Mouse (Mus musculus): Measurements from ENCODE around the gene Pabpc1l. TPM values are rescaled to one million over a fixed set of nuclear protein-coding genes. Genes with fewer than 3 reads are reported as not detected.
"Not testable (repeated sequence)": the region's sequence is repeated elsewhere in the genome, so short reads cannot be mapped to it uniquely, and the experiment has no call there.

Gene Pabpc1l
- polyA plus RNA-seq, 1 experiment from 2014 or later = 1.7 TPM

DNA sequence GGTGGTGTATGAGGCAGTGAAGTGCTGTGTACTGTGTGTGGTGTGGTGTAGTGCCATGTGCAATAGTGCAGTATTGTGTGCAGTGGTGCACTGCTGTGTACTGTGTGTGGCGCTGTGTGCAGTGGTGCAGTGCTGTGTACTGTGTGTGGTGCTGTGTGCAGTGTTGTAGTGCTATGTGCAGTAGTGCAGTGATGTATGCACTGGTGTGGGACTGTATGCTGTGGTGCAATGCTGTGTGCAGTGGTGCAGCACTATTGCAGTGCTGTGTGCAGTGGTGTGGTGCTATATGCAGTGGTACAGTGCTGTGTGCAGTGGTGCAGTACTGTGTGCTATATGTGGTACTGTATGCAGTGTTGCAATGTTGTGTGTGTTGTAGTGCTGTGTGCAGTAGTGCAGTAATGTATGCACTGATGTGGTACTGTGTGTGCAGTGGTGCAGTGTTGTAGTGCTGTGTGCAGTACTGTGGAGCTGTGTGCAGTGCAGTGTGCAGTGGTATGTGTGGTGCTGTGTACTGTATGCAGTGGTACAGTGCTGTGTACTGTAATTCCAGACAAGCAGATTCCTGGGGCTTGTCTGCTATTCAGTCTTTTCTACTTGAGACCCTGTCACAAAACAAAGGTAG lies 13.3 kb downstream of the Pabpc1l start:
- peak; percentile 17; the same call in 1 of the 2 replicates for ATAC-seq (ENCODE audit: low FRiP score)
- Histone ChIP-seq H3K4me3 (replicated peaks) (no peak overlapping the region), H3K4me1 (no peaks in the 10 kb centered on the region), H3K9me3 (replicated peaks) (no peaks in the 10 kb centered on the region), H3K4me2 (no peak overlapping the region), H3K36me3 (no peaks in the 10 kb centered on the region), H3K27me3 (replicated peaks) (no peaks in the 10 kb centered on the region), H3K9ac (replicated peaks) (no peak overlapping the region), H3K27ac (replicated peaks) (no peak overlapping the region)
- WGBS = 95% methylated on average over 1 of the region's 1 CpGs

GRCm38 (mm10) chr2:164040949-164041348 lies 15.7 kb downstream of the Pabpc1l start:
- H3K9me3 ChIP-seq (replicated peaks) = no peaks in the 10 kb centered on the region
- no peak overlapping the region for H3K4me3 ChIP-seq (replicated peaks)
- H3K27me3 ChIP-seq (replicated peaks) = no peaks in the 10 kb centered on the region
- no peak overlapping the region for H3K27ac ChIP-seq (replicated peaks)
- no peak overlapping the region for H3K9ac ChIP-seq (replicated peaks)
- no peaks in the 10 kb centered on the region for H3K36me3 ChIP-seq
- H3K4me2 ChIP-seq = no peak overlapping the region
- no peak for ATAC-seq (ENCODE audit: low FRiP score)
- no peaks in the 10 kb centered on the region for H3K4me1 ChIP-seq
- 86% methylated on average over 6 of the region's 6 CpGs for WGBS

- H3K9me3 ChIP-seq (replicated peaks) = no peaks in the 10 kb centered on the region
- ATAC-seq (ENCODE audit: low FRiP score) = no peak
- H3K27me3 ChIP-seq (replicated peaks) = no peaks in the 10 kb centered on the region
- no peak overlapping the region for H3K4me3 ChIP-seq (replicated peaks)
- H3K9ac ChIP-seq (replicated peaks) = no peak overlapping the region
- no peak overlapping the region for H3K4me2 ChIP-seq
- no peak overlapping the region for H3K27ac ChIP-seq (replicated peaks)
- no peaks in the 10 kb centered on the region for H3K4me1 ChIP-seq
- no peaks in the 10 kb centered on the region for H3K36me3 ChIP-seq
- 90% methylated on average over 2 of the region's 2 CpGs for WGBS
Observed at GRCm38 (mm10) chr2:164041523-164041922, 16.3 kb downstream of the Pabpc1l start.

DNA sequence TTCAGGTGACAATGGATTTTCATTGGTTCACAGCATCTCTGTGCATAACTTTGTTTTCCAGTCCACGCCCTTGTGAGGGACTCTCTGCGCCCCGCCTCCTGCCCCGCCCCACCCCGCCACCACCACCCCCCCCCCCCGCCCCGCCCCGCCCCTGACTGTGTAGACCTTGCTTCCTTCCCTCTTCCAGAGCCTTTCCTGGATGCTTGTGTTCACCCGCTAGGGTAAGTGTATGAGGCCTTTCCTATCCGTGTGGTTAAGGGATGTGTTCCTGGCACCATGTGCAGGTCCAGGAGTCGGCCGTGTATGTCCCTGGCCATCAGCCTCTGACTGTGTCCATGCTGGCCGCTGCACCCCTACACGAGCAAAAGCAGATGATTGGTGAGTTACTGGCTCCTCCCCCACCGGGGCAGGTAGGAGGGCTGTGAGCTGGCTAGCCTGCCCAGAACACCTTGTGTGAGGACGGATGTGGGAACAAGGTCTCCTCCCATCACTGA lies 22.0 kb downstream of the Pabpc1l start:
- ATAC-seq (ENCODE audit: low FRiP score) = peak; percentile 66
- Histone ChIP-seq H3K4me1 (peaks cover 3% of the 10 kb centered on the region; the same call in 1 of the 2 replicates), H3K4me3 (replicated peaks) (peak overlapping the region; percentile 32), H3K4me2 (peak overlapping the region; percentile 51), H3K27me3 (replicated peaks) (no peaks in the 10 kb centered on the region), H3K9ac (replicated peaks) (no peak overlapping the region; the same call in 1 of the 2 replicates), H3K27ac (replicated peaks) (no peak overlapping the region), H3K9me3 (replicated peaks) (no peaks in the 10 kb centered on the region), H3K36me3 (peaks cover 8% of the 10 kb centered on the region)
- 1% methylated on average over 14 of the region's 16 CpGs for WGBS

- Histone ChIP-seq H3K4me2 (no peak overlapping the region), H3K4me3 (replicated peaks) (no peak overlapping the region), H3K9me3 (replicated peaks) (no peaks in the 10 kb centered on the region), H3K27ac (replicated peaks) (no peak overlapping the region), H3K36me3 (peaks cover 62% of the 10 kb centered on the region), H3K9ac (replicated peaks) (no peak overlapping the region), H3K27me3 (replicated peaks) (no peaks in the 10 kb centered on the region), H3K4me1 (no peaks in the 10 kb centered on the region)
- ATAC-seq (ENCODE audit: low FRiP score) = no peak
- WGBS = 96% methylated on average over 8 of the region's 8 CpGs
Observed at GRCm38 (mm10) chr2:164053767-164054166, 28.5 kb downstream of the Pabpc1l start.

DNA sequence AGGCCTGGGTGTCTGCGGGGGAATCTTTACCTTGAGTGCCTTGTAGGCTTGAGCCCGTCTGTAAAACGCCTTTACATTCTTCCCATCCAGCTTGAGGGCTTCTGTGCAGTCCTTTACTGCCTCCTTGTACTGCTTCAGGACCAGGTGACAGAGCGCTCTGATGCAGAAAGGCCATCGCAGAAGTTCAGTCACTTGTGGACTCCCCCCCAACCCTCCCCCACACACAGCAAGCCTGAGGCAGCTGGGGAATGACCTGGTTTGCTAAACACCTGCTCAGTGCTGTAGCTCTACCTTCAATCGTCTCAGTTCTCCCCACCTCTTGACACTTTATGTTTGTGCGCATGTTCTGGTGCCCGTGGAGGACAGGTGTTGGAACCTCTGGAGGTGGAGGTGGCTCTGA lies 29.4 kb downstream of the Pabpc1l start:
- WGBS = 93% methylated on average over 8 of the region's 8 CpGs
- Histone ChIP-seq H3K4me1 (no peaks in the 10 kb centered on the region), H3K4me3 (replicated peaks) (no peak overlapping the region), H3K9ac (replicated peaks) (no peak overlapping the region), H3K9me3 (replicated peaks) (no peaks in the 10 kb centered on the region), H3K36me3 (peaks cover 71% of the 10 kb centered on the region), H3K27me3 (replicated peaks) (no peaks in the 10 kb centered on the region), H3K4me2 (no peak overlapping the region), H3K27ac (replicated peaks) (no peak overlapping the region)
- ATAC-seq (ENCODE audit: low FRiP score) = no peak

DNA sequence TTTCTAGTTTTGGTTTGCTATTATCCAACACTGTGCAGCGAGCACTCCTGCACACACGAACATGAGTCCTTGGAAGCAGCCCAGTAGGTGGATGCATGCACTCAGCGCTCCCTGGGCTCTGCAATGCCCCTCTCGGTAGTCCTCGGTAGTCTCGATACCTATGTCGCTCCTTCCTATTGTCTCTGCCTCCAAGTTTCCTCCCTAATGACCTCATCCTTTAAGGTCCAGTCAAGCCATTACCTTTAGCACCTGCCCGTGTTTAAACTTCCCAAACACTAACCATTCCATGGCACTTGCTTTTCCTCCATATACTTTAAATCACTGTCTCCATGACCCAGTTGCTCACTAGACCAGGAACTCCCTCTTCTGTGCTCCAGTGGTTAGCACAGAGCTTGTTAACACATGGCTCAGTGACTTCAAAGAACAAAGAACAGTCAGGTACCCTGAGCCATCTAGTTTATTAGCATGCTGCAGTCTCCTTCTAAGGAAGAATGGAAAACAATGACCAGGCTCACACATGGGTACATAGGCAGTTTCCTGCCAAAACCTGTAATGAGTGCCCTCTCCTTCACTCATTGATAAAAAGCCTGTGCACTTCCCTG lies 34.5 kb downstream of the Pabpc1l start:
- Histone ChIP-seq H3K9ac (replicated peaks) (no peak overlapping the region), H3K27me3 (replicated peaks) (no peaks in the 10 kb centered on the region), H3K9me3 (replicated peaks) (no peaks in the 10 kb centered on the region), H3K4me1 (no peaks in the 10 kb centered on the region), H3K27ac (replicated peaks) (no peak overlapping the region), H3K36me3 (peaks cover 83% of the 10 kb centered on the region), H3K4me2 (no peak overlapping the region), H3K4me3 (replicated peaks) (no peak overlapping the region)
- WGBS = 92% methylated on average over 8 of the region's 8 CpGs
- no peak for ATAC-seq (ENCODE audit: low FRiP score)

DNA sequence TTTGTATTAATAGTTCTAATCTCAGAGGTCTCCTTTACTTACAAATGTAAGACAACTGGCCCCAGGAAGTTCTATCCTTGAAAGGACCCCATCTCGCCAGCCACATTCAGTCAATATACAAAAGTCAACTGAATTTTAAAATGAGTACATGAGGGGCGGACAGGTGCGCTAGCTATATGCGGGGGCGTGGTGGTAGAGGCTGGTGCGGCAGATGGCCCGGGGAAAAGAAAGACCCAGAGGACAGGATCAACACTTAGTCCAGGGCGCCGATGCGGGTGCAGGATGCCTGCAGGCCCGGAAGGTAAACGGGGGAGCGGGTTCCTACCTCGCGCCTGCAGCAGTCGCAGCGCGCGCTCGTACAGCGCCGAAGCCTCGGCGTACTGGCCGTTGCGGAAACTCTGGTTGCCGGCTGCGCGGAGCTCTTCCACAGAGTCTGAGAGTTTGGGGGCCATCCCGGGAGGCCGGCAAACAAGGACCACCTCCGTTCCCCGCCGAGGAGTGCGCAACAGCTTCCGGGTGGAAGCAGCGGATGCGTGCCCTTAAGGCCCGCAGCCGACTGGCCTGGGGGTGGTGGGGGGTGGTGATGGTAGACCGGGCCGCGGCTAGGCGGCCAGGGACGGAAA lies 45.0 kb downstream of the Pabpc1l start, which contains the start of gene Stk4:
Gene Stk4 (plus strand): TSS at position 181 of the 623 bp plus-strand sequence.
- ATAC-seq (ENCODE audit: low FRiP score) = peak; percentile 66
- H3K4me1 ChIP-seq = peaks cover 32% of the 10 kb centered on the region
- 1% methylated on average over 45 of the region's 45 CpGs for WGBS
- peak within 1 kb of the TSS; percentile 96 for H3K4me3 ChIP-seq (replicated peaks)
- H3K4me2 ChIP-seq = peak within 1 kb of the TSS; percentile 91
- H3K9ac ChIP-seq (replicated peaks) = peak within 1 kb of the TSS; percentile 87
- H3K36me3 ChIP-seq = peaks cover 11% of the 10 kb centered on the region
- peak within 1 kb of the TSS; percentile 89 for H3K27ac ChIP-seq (replicated peaks)
- no peaks in the 10 kb centered on the region for H3K9me3 ChIP-seq (replicated peaks)
- no peaks in the 10 kb centered on the region for H3K27me3 ChIP-seq (replicated peaks)

DNA sequence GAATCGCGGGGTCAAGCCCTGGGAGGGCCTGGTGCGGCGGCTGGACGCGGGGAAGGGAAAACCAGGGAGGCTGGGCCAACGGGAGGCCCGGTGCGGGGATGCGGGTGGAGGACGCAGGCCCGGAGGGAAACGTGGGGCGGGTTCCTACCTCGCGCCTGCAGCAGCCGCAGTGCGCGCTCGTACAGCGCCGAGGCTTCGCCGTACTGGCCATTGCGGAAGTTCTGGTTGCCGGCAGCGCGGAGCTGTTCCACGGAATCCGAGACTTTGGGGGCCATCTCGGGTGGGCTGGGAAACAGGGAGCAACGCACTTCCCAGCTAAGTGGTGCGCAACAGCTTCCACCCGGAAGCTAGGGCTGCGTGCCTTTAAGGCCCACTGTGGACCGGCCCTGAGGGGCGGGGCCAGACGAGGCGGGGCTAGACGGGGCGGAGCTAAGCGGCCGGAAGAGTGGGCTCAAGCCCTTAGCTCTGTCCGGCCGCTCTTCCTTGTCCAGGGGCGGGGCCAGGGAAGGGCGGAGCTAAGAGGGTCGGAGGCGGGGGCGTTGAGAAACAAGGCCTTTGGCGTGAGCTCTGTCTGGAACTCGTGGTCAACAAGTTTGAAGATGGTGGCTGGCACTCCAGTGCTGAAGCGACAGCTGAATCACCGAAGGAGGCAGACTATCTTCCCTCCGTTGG lies 45.7 kb downstream of the Pabpc1l start, which contains the start of gene Tomm34:
Gene Tomm34 (minus strand): TSS at position 405 of the 672 bp plus-strand sequence.
- peak; percentile 95 for ATAC-seq (ENCODE audit: low FRiP score)
- Histone ChIP-seq H3K27me3 (replicated peaks) (no peaks in the 10 kb centered on the region), H3K4me1 (peaks cover 36% of the 10 kb centered on the region), H3K27ac (replicated peaks) (peak within 1 kb of the TSS; percentile 89), H3K9me3 (replicated peaks) (no peaks in the 10 kb centered on the region), H3K4me3 (replicated peaks) (peak within 1 kb of the TSS; percentile 96), H3K36me3 (peaks cover 5% of the 10 kb centered on the region), H3K4me2 (peak within 1 kb of the TSS; percentile 91), H3K9ac (replicated peaks) (peak within 1 kb of the TSS; percentile 87)
- under 1% methylated on average over 55 of the region's 55 CpGs for WGBS

DNA sequence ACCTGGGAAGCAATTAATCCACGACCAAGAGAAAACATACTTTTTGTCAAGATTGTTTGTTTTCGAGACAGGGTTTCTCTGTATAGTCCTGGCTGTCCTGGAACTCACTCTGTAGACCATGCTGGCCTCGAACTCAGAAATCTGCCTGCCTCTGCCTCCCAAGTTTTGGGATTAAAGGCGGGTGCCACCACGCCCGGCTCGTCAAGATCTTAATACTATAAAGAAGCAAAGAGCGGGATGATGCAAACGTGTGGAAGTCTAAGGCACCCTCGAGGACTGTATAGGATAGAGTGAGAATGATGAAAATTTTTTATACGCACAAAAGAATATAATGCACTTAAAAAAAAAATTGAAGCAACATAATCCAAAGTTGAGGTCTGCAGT lies 46.2 kb downstream of the Pabpc1l start:
- peak overlapping the region; percentile 96 for H3K4me3 ChIP-seq (replicated peaks)
- H3K27me3 ChIP-seq (replicated peaks); H3K9me3 ChIP-seq (replicated peaks); ATAC-seq (ENCODE audit: low FRiP score); H3K36me3 ChIP-seq: not testable (repeated sequence)
- H3K9ac ChIP-seq (replicated peaks) = peak overlapping the region; percentile 87; the same call in 1 of the 2 replicates
- peaks cover 36% of the 10 kb centered on the region for H3K4me1 ChIP-seq
- WGBS = 75% methylated on average over 11 of the region's 11 CpGs
- H3K27ac ChIP-seq (replicated peaks) = peak overlapping the region; percentile 89
- peak overlapping the region; percentile 91 for H3K4me2 ChIP-seq

DNA sequence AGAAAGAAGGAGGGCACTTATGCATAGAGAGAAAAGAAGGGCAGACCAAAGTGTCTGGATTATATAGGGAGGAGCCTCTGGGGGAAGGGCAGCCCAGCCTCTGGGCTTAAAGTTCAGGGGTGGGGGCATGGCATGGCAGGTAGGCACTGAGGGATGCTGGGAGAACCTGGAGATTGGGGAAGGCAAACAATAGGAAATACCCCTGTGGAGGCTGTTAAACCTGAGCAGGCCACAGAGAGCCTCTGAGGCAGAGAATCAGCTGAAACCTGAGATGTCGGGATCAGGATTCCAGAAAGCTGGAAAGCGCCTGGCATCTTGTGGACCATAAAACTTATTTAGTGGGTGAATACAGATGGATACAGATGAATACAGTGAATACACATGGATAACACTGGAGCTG lies 46.9 kb downstream of the Pabpc1l start:
- Histone ChIP-seq H3K4me2 (no peak overlapping the region), H3K27me3 (replicated peaks) (no peaks in the 10 kb centered on the region), H3K4me1 (peaks cover 36% of the 10 kb centered on the region), H3K9me3 (replicated peaks) (no peaks in the 10 kb centered on the region), H3K36me3 (no peaks in the 10 kb centered on the region), H3K27ac (replicated peaks) (no peak overlapping the region), H3K9ac (replicated peaks) (no peak overlapping the region), H3K4me3 (replicated peaks) (no peak overlapping the region)
- WGBS = 75% methylated on average over 2 of the region's 2 CpGs
- no peak for ATAC-seq (ENCODE audit: low FRiP score)

Data from neural tube, embryonic 15.5 days (tissue).